Mouse (Mus musculus) olfactory bulb, adult 2 months (tissue): Measurements from ENCODE around the gene Zmynd15. TPM values are rescaled to one million over a fixed set of nuclear protein-coding genes. Genes with fewer than 3 reads are reported as not detected.

Source experiments
- H3K27ac ChIP-seq: fragments of 200-500 bp; 2 replicates; pipeline ENCODE4 v1.5.1; 2012; ENCODE audit warnings: low read depth, low read length; ENCODE audit not compliant: insufficient read depth
- H3K4me1 ChIP-seq: fragments of 200-500 bp; 2 replicates; pipeline ENCODE4 v1.6.1; 2012; ENCODE audit warnings: low read length; ENCODE audit not compliant: control insufficient read depth, insufficient read depth
- H3K4me3 ChIP-seq: fragments of 200-500 bp; 2 replicates; pipeline ENCODE4 v1.5.1; 2012; ENCODE audit warnings: mild to moderate bottlenecking, low read depth, low read length, moderate library complexity; ENCODE audit not compliant: insufficient read depth
- CTCF ChIP-seq: fragments of 200-500 bp; IDR thresholded peaks from 2 replicates; pipeline ENCODE4 v1.5.1; 2012; ENCODE audit warnings: low read depth, mild to moderate bottlenecking, low read length, moderate library complexity; ENCODE audit not compliant: insufficient read depth
- POLR2A ChIP-seq: fragments of 200-500 bp; IDR thresholded peaks from 2 replicates; pipeline ENCODE4 v1.6.1; 2012; ENCODE audit warnings: mild to moderate bottlenecking, low read depth, low read length, moderate library complexity; ENCODE audit not compliant: insufficient read depth
- WGBS: fragments of 180-500 bp; shearing (Covaris S2); methylation state at CpG from one replicate; pipeline ENCODE4 v1.1.7; 2018; 5-methylcytosine and 5-hydroxymethylcytosine counted together
- polyA plus RNA-seq: library from polyadenylated mRNA; stranded (reverse); fragments of >200 nt; gene quantifications from 2 replicates; pipeline ENCODE4 v1.2.4, GENCODE M21; 2012; ENCODE audit warnings: low replicate concordance; ENCODE audit not compliant: missing spikeins, insufficient read depth, insufficient read length

Zmynd15 gene
- polyA plus RNA-seq, 1 experiment: not detected

DNA sequence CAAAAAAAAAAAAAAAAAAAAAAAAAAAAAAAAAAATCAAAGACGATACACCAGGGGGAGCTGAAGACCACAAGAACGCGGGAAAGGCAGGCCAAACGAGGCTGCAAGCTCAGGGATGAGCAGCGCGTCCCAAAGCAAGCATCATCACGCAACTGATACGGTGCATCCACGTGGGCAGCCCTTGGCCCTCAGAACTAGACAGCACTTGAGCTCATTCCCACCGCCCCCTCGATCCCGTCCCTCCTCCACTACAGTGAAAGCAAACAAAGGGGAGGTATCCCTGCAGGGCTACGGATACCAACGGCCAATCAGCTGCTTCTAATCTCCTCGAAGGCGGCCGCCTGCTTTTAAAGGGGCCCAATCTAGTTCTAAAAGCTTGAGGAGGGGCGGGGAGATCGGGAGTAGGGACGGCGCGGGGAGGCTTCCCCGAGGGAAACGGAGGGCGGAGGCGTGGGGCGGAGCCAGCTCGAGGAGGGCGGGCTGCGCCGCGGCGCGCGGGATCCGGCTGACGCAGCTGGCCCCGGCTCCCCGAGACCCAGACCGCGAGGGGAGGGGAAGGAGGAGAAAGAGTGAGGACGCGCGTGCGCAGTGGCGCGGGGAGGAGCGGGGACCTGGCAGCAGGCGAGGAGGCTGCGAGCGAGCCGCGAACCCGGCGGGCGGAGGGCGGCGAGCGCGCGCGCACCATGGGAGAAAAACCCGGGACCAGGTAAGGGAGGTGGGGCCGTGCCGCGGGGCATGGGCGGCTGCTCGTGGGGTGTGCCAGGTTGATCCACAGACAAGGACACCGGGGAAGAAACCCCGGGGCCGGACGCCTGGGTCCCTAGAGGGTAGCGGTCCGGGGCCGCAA lies 27.0 kb upstream of the Zmynd15 start, which contains the start of gene Arrb2:
TSS of gene Arrb2 (plus strand) at position 588 of the 847 bp plus-strand sequence.
- TF ChIP-seq POLR2A: peak; percentile 92
- peak; percentile 51; the same call in 1 of the 2 replicates for TF ChIP-seq CTCF
- under 1% methylated on average over 75 of the region's 75 CpGs for WGBS
- H3K4me3 ChIP-seq: peak within 1 kb of the TSS; percentile 66

DNA sequence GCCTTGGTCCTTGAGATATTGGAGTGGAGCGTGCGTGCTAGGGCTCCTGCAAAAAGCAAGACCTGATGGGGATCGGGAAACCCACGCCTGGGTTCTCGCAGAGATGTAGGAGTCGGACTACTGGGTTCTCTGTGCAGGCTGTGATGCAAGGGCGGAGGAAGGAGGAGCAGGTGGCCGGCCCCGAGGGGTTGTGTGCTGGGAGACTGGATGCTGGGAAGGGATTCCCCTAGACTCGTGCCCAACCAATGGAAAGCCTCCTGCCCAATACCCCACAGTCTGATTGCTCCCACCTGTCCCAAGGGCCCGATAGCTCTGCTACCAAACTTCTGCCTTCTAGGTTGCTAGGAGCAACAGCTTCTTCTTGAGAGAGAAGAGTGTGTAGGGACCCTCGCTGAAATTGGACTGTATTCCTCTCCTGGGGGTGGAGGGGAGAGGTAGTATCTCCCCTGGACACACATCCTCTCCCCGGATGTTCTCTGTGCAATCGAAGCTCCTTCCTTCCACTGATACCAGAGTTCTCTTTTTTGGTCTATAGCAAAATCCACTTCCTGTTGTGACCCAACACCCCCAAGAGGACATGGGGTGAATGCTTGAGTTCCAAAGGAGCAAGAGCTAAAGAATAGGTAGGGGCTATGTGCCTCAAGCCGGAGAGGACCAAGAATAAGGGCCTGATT lies 26.2 kb upstream of the Zmynd15 start:
- WGBS: 4% methylated on average over 15 of the region's 15 CpGs
- TF ChIP-seq POLR2A: no peak
- no peak for TF ChIP-seq CTCF
- Histone ChIP-seq H3K4me1 (peaks cover 11% of the 10 kb centered on the region), H3K4me3 (peak overlapping the region; percentile 66), H3K27ac (peak overlapping the region; percentile 36)

More for the DNA sequence above, 27.0 kb upstream of the Zmynd15 start, which contains the start of gene Arrb2:
- Histone ChIP-seq H3K27ac (peak within 1 kb of the TSS; percentile 76), H3K4me1 (peaks cover 11% of the 10 kb centered on the region)

DNA sequence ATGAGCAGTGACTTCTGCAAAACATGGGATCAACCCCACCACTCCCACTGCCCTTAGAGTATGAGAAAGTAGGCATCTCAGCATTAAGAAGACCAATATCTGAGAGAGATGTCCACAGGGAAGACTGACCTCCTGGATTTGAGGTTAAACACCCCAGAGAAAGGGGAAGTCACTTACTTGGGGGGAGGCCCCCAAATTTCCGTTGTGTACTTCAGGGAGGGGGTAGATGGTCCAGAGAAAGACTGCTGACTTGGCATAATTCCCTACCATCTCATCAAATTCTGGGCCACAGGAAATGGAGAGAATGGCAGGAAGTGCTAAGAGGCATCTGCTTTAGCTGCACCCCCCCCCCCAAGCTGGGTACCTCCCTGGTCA lies 25.7 kb upstream of the Zmynd15 start:
- H3K4me1 ChIP-seq: peaks cover 11% of the 10 kb centered on the region
- no peak overlapping the region for H3K27ac ChIP-seq
- H3K4me3 ChIP-seq: peak overlapping the region; percentile 66
- WGBS: 62% methylated on average over 1 of the region's 1 CpGs
- TF ChIP-seq POLR2A: no peak
- no peak for TF ChIP-seq CTCF

DNA sequence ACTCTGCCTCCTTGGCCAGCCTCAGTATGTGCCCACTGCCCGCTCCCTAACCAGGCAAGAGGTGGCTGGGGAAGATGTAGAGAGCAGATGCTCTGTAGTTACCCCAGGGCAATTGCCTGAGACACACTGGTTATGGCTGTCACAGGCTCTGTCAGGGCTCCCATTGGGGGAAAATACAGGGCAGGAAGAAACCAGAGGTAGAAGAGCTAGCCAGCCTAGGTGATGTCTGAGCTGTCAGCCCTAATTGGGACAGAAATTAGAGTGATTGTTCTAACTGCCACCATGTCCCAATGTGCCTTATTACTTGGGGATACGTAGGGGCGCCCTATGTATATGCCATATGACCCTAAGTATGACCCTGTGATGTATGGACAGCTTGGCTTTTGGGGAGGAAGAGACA lies 25.3 kb upstream of the Zmynd15 start:
- Histone ChIP-seq H3K27ac (no peak overlapping the region), H3K4me1 (peaks cover 11% of the 10 kb centered on the region), H3K4me3 (no peak overlapping the region)
- TF ChIP-seq CTCF (no peak), POLR2A (no peak)
- WGBS: 93% methylated on average over 3 of the region's 3 CpGs

DNA sequence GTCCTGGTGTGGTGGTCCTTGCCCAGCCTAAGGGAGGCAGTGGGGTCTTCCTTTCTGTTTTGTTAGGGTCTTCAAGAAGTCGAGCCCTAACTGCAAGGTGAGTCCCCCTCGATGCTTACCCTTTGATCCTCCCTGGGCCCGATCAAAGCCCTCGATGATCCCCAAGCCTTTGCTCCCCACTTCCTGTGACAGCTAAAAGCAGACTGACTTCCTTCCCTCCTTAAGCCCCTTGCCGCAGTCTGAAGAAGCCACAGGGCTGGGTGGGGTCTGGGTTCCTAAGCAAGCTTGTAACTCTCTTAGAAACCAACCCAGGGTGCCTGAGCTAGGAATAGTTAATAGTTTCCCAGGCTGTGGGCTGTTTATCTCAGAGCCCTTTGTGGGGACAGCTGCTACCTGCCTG lies 23.8 kb upstream of the Zmynd15 start:
- no peak overlapping the region for H3K27ac ChIP-seq
- peaks cover 11% of the 10 kb centered on the region for H3K4me1 ChIP-seq
- H3K4me3 ChIP-seq: no peak overlapping the region
- WGBS: 90% methylated on average over 5 of the region's 5 CpGs
- TF ChIP-seq POLR2A (no peak), CTCF (no peak)

DNA sequence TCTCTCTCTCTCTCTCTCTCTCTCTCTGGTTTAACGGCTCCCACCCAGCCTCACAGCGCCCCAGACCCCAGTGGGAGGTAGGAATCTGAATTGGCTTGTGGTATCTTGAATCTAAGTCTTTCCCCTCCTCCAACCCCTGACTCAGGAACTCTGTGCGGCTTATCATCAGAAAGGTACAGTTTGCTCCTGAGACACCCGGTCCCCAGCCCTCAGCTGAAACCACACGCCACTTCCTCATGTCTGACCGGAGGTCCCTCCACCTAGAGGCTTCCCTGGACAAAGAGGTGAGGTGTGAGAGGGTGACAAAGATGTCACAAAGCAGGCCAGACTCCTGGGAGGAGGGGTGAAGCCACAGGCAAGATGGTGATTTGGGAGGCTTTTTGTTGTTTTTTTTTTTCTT lies 21.8 kb upstream of the Zmynd15 start:
- 89% methylated on average over 6 of the region's 6 CpGs for WGBS
- no peak for TF ChIP-seq CTCF
- no peak for TF ChIP-seq POLR2A

DNA sequence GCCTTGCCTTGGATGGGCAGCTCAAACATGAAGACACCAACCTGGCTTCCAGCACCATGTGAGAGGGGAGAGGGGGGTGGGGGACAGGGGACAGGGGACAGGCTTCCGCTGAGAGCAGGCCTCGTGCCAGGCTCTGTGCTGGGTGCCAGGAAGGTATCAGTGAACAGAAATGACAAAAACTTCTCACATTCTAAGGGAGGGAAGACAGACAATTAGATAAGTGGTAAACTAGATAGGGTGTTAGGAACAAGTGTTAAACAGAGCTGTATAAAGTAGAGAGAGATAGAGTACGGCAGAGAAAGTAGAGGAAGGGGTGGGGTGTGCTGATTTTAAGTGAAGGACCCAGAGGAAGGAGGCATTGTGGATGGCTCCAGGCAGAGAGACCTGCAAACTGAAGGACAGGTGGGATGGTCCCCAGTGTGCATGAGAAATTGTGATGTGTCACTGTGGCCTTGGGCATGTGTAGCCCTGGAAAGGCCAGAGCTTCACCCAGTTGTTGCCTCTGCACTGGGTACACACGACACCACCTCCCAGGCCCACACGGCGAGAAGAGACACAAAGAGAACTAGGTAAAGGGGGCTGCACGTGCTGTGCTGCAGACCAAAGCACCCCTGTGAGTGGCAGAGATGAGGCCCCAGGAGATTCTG lies 20.4 kb upstream of the Zmynd15 start:
- WGBS: 88% methylated on average over 7 of the region's 7 CpGs
- H3K4me3 ChIP-seq: no peak overlapping the region
- no peak overlapping the region for H3K27ac ChIP-seq
- TF ChIP-seq CTCF: no peak
- TF ChIP-seq POLR2A: no peak
- H3K4me1 ChIP-seq: peaks cover 8% of the 10 kb centered on the region

More for the DNA sequence above, 21.8 kb upstream of the Zmynd15 start:
- Histone ChIP-seq H3K4me1 (peaks cover 11% of the 10 kb centered on the region), H3K4me3 (no peak overlapping the region), H3K27ac (no peak overlapping the region)

DNA sequence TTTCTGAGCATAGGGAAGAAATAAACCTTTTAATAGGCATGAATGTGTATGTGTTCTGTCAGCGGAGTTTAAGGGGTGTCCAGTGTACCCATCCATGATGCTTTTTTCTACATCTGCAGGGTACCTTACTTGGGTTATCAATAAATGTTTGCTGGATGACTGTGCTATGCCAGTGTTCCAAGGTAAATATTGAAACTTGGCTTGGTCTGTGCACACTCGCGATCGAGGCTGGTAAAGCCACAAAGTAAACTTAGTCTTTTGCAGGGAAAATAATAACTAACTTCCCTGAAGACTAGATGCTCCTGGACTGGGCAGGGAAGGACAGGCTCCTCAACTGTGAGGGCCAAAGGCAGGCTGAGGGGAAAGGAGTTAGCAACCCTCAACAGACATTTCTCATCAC lies 18.6 kb upstream of the Zmynd15 start:
- WGBS: 96% methylated on average over 4 of the region's 4 CpGs
- H3K27ac ChIP-seq: no peak overlapping the region

DNA sequence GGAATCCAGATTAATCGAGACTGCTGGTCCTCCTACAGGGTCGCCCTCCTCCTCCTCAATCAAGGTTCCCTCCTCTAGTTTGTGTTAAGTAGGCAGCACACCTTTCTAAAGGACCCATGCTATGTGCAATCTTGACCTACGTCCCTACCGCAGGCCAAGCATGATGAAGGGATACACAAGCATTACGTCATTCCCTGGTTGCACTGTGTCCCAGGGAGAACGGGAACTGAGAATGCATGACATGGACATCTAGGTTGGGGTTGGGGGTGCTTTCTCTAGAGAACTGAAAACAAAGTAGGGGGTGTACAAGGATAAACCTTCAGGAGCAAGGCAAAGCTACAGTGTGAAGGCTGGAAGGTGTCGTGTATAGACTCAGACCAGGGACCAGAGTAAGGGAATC lies 17.4 kb upstream of the Zmynd15 start:
- Histone ChIP-seq H3K4me3 (no peak overlapping the region), H3K4me1 (no peaks in the 10 kb centered on the region), H3K27ac (no peak overlapping the region)
- TF ChIP-seq CTCF (no peak), POLR2A (no peak)
- WGBS: 91% methylated on average over 7 of the region's 7 CpGs

More for the DNA sequence above, 18.6 kb upstream of the Zmynd15 start:
- TF ChIP-seq POLR2A (no peak), CTCF (no peak)
- H3K4me3 ChIP-seq: no peak overlapping the region
- H3K4me1 ChIP-seq: no peaks in the 10 kb centered on the region
